Mouse (Mus musculus): ENCODE data around the gene Slit3. TPM values are rescaled to one million over a fixed set of nuclear protein-coding genes. Genes with fewer than 3 reads are reported as not detected.

The Slit3 gene
- total and polyA plus RNA-seq, 3 experiments, result 0.55 to 4.8 (median 2.8) TPM

DNA sequence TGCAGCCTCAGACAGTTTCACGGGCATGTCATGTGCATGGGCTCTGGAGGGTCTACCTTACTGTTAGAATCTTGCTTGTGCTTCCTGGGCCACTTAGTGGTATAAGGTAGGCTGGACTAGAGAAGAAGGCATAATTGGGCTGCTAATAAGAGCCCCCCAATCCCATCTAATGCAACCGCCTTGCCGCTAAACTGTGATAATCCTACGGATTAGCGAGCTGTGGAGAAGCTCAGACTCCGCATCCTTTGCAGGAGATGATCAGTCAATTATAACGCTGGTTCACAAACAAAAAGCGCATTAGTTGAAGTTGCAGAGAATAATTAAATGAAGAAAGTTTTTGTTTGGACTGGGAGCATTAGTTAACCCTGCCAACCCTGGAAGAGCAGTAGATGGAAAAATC, 376.9 kb downstream of the Slit3 start:
- Histone ChIP-seq H3K9me3 (replicated peaks; ENCODE audit: low read length) (no peaks in the 10 kb centered on the region), H3K4me2 (ENCODE audit: insufficient read depth, low read depth, poor library complexity, severe bottlenecking) (no peak overlapping the region), H3K79me2 (replicated peaks; ENCODE audit: control insufficient read depth, extremely low read depth, insufficient read depth, poor library complexity, severe bottlenecking) (no peaks in the 10 kb centered on the region), H3K36me3 (replicated peaks in 1 of 2; ENCODE audit: control insufficient read depth in 1 of 2, insufficient read depth in 1 of 2, low read length in 1 of 2) (no peaks in the 10 kb centered on the region), H3K27me3 (replicated peaks) (no peaks in the 10 kb centered on the region), H3K4me3 (replicated peaks in 1 of 3; ENCODE audit: low read depth in 2 of 3, low read length in 2 of 3, poor library complexity in 1 of 3) (no peak overlapping the region), H3K9ac (ENCODE audit: insufficient read depth, low read depth) (no peak overlapping the region), H3K4me1 (ENCODE audit: control insufficient read depth in 1 of 2, insufficient read depth in 2 of 2) (peaks cover 6 to 33% of the 10 kb centered on the region in 2 experiments; a peak in 3 of 4 replicates), H3K27ac (ENCODE audit: insufficient read depth, low read depth) (no peak overlapping the region)
- in situ Hi-C loops (cut with MboI; ENCODE audit: low pct_ligation_motif_present, low pct_unique_long_range_greater_than_20kb, low sequenced_read_pairs) (no loop called here), dilution Hi-C loops (cut with MboI; ENCODE audit: extremely low pct_ligation_motif_present, extremely low pct_unique_long_range_greater_than_20kb, low sequenced_read_pairs) (no loop called here)
- no peak for DNase-seq (ENCODE audit: extremely low read depth)
- TF ChIP-seq ZKSCAN1 (IDR thresholded peaks at IDR 0.05; ENCODE audit: borderline replicate concordance, low read depth, low read length), result no peak
- TF ChIP-seq MXI1 (IDR thresholded peaks at IDR 0.05; ENCODE audit: low read depth, low read length), result no peak
- no peak for TF ChIP-seq EP300 (IDR thresholded peaks at IDR 0.05; ENCODE audit: low read length)
- TF ChIP-seq SMC3 (IDR thresholded peaks at IDR 0.05; ENCODE audit: low read depth, low read length), result no peak
- no peak for TF ChIP-seq ZNF384 (IDR thresholded peaks at IDR 0.05; ENCODE audit: low read depth, low read length)
- TF ChIP-seq GABPA (IDR thresholded peaks at IDR 0.05; ENCODE audit: insufficient replicate concordance, low read depth, low read length), result no peak
- no peak for TF ChIP-seq PAX5 (IDR thresholded peaks at IDR 0.05; ENCODE audit: low read length)
- no peak for TF ChIP-seq CTCF (conservative IDR thresholded peaks at IDR 0.05 in 1 of 2, IDR thresholded peaks at IDR 0.05 in 1 of 2; ENCODE audit: low read depth in 2 of 2, low read length in 2 of 2)
- TF ChIP-seq HCFC1 (IDR thresholded peaks at IDR 0.05; ENCODE audit: low read depth, low read length), result no peak
- no peak for TF ChIP-seq E2F4 (IDR thresholded peaks at IDR 0.05; ENCODE audit: insufficient replicate concordance, low read depth, low read length)
- TF ChIP-seq JUND (conservative IDR thresholded peaks at IDR 0.05; ENCODE audit: low read depth, low read length), result no peak
- TF ChIP-seq MAZ (IDR thresholded peaks at IDR 0.05; ENCODE audit: low read depth, low read length), result no peak
- TF ChIP-seq SIN3A (IDR thresholded peaks at IDR 0.05; ENCODE audit: low read length), result no peak

DNA sequence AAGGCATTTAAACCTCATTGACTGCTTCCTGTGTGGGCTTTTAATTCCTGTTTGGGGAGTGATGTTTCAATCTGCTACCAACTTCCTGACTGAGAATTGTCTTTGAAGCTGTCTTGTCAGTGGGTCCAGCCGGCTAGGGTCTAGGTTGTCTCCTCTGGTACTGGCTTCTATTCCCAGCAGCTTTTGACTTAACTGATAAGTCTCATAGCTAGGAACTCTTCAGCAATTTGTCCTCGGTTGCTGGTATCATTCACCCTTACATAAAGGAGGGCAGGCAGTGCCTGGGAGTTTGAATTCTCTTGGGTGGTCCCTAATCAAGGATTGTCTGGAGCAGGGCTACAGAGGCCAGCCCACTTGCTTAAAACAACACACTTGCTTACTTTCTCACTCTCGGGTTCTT, 381.1 kb downstream of the Slit3 start:
- no peak overlapping the region for H3K4me2 ChIP-seq (ENCODE audit: insufficient read depth, low read depth, poor library complexity, severe bottlenecking)
- no peaks in the 10 kb centered on the region for H3K27me3 ChIP-seq (replicated peaks)
- no peaks in the 10 kb centered on the region for H3K9me3 ChIP-seq (replicated peaks; ENCODE audit: low read length)
- dilution Hi-C loops (cut with MboI; ENCODE audit: extremely low pct_ligation_motif_present, extremely low pct_unique_long_range_greater_than_20kb, low sequenced_read_pairs), result no loop called here
- TF ChIP-seq MAX (IDR thresholded peaks at IDR 0.05; ENCODE audit: low read length), result no peak
- TF ChIP-seq UBTF (IDR thresholded peaks at IDR 0.05; ENCODE audit: low read depth, low read length), result no peak
- no peak for TF ChIP-seq ZMIZ1 (IDR thresholded peaks at IDR 0.05; ENCODE audit: low read depth, low read length)
- TF ChIP-seq ETS1 (conservative IDR thresholded peaks at IDR 0.05; ENCODE audit: low read depth, low read length), result no peak
- no peak for TF ChIP-seq SMC3 (IDR thresholded peaks at IDR 0.05; ENCODE audit: low read depth, low read length)
- TF ChIP-seq RCOR1 (conservative IDR thresholded peaks at IDR 0.05; ENCODE audit: low read depth, low read length), result no peak
- TF ChIP-seq RAD21 (IDR thresholded peaks at IDR 0.05; ENCODE audit: low read depth, low read length), result no peak
- TF ChIP-seq NRF1 (IDR thresholded peaks at IDR 0.05; ENCODE audit: low read depth, low read length), result no peak
- no peak for TF ChIP-seq ZC3H11A (IDR thresholded peaks at IDR 0.05; ENCODE audit: low read depth, low read length)
- TF ChIP-seq MAZ (IDR thresholded peaks at IDR 0.05; ENCODE audit: low read depth, low read length), result no peak
- no peak for TF ChIP-seq E2F4 (IDR thresholded peaks at IDR 0.05; ENCODE audit: insufficient replicate concordance, low read depth, low read length)
- TF ChIP-seq MEF2A (IDR thresholded peaks at IDR 0.05; ENCODE audit: borderline replicate concordance, low read depth, low read length), result no peak
- no peak for TF ChIP-seq TCF12 (IDR thresholded peaks at IDR 0.05; ENCODE audit: low read depth, low read length)
- no peak for TF ChIP-seq USF2 (conservative IDR thresholded peaks at IDR 0.05; ENCODE audit: low read depth, low read length)
- no peak for TF ChIP-seq PAX5 (IDR thresholded peaks at IDR 0.05; ENCODE audit: low read length)
- no peak overlapping the region for H3K4me3 ChIP-seq (replicated peaks in 1 of 3; ENCODE audit: low read depth in 2 of 3, low read length in 2 of 3, poor library complexity in 1 of 3)
- no peaks in the 10 kb centered on the region for H3K36me3 ChIP-seq (replicated peaks in 1 of 2; ENCODE audit: control insufficient read depth in 1 of 2, insufficient read depth in 1 of 2, low read length in 1 of 2)
- in situ Hi-C loops (cut with MboI; ENCODE audit: low pct_ligation_motif_present, low pct_unique_long_range_greater_than_20kb, low sequenced_read_pairs), result no loop called here
- H3K4me1 ChIP-seq (ENCODE audit: control insufficient read depth in 1 of 2, insufficient read depth in 2 of 2), result peaks cover 2 to 25% of the 10 kb centered on the region in 2 experiments; a peak in 2 of 4 replicates
- no peak overlapping the region for H3K27ac ChIP-seq (ENCODE audit: insufficient read depth, low read depth)
- no peak for DNase-seq (ENCODE audit: extremely low read depth)
- no peak overlapping the region for H3K9ac ChIP-seq (ENCODE audit: insufficient read depth, low read depth)
- H3K79me2 ChIP-seq (replicated peaks; ENCODE audit: control insufficient read depth, extremely low read depth, insufficient read depth, poor library complexity, severe bottlenecking), result no peaks in the 10 kb centered on the region
